Mouse (Mus musculus) spleen, adult 12 weeks (tissue): Measurements from ENCODE around the gene Rpl27a.

Experiments used
- DNase-seq: peaks from one replicate; pipeline ENCODE4 v3.0.0; 2022; ENCODE audit warnings: low spot score

Rpl27a gene

DNA sequence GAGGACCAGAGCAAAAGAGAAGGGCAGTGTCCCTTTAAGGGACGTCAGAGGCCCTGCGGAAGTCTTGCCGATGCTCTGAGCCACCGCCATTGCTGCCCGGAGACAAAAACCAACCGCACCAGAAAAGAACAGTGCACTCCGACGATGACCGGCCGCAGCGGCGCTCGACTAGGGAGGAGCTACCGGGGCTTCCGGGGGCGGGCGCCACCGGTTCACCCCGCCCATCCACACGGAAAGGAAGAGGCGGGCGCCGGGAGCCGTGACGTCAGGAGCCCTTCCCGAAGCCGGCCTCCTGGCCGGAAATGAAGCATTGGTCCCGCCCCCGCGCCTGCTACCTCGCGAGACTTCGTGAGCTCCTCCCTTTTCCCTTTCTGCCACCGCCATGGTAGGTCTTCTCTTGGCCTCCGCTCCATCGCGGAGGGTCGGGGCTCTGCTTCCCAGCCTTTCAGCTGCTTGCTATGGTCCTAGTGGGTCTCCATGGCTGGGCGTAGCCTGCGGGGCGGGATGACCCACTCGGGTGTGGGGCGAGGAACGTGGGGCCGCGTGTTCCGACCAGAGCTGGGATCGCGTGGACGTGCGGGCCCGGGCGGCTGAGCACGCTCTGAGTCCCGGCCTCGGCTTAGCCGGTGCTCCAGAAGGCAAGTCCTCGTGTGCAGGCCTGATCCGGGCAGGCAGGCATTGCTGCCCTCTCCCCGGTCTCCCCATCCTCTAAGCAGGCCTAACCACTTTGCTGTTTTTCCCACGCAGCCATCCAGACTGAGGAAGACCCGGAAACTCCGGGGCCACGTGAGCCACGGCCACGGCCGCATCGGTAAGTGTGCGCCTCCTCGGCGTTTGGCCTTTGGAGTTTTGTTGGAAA is at the start of gene Rpl27a:
Gene Rpl27a, plus strand, starts transcription at position 310 of the 859 bp plus-strand sequence.
- DNase-seq: peak; percentile 99

DNA sequence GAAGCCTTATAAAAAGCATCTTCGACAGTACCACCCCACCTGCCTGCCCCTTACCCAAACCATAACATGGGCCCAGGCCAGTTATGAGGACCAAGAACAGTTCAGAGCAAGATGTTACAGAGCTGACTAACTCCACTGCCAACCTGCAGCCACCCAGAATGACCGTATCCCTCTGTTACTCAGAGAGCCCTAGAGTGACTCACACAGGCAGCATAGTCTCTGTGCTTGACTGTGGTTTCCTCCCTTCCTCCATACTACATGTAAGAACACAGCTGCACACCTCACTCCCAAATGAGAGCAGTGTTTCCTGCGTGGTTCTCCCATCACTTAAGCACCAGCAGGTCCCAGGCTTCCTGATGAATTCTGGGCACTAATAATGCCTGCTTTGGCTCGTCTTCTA is 48.2 kb upstream of the Rpl27a start:
- DNase-seq: no peak

DNA sequence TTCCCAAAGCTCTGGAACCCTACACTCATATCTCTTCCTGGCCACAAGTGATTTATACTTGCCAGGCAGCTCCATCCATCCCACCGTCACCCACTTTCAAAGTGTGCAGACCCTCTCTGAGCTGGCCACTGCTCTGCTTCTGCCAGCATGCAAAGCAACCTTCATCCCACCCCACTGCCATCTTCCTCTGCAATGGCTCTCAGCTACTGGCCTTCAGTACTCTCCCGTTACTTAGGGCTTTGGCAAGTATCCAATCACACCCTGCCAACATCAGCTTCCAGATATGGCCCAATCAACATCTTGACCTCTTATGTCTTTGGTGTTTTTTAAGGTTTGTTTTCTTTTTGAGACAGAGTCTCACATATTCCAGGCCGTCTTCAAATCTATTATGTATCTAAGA is 41.0 kb upstream of the Rpl27a start:
- DNase-seq: no peak

DNA sequence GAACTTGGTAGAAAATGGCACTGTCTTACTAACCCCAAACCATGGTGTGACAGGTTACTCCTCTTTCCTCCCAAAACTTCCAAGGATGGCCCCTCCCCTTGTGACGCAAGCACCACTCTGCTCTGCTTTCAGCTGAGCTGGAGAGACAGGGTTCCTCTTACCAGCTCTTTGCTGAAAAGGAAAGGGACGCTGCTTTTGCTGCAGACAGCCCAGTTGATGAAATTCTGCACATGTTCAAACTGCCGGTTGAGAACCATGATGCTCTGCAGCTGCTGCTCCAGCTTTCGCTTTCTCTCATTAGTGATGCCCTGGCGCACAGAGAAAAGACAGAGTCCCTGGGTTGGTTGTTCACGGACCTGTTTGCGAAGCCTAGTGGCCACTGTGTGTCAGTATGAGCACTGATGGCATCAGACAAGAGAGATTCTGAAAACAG is 38.2 kb upstream of the Rpl27a start:
- DNase-seq: no peak

DNA sequence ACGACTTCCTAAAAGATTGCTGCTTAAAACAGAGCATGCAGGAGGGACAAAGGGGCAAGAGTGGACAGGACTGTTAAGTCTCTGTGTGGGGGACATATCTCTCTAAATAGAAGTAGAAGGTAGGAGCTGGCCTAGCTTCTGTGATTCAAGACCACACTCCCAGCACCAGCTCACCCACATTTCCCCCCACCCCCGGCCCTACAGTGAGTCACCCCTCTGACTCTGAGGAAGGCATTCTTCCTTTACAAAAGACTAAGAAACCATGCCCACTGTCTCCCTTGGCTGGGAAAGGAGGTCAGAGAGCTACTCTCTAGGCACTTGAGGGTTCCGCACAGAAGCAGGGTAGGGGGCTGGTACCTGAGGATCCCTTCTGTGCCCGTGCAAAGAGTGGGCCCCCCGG is 34.7 kb upstream of the Rpl27a start:
- DNase-seq: no peak

DNA sequence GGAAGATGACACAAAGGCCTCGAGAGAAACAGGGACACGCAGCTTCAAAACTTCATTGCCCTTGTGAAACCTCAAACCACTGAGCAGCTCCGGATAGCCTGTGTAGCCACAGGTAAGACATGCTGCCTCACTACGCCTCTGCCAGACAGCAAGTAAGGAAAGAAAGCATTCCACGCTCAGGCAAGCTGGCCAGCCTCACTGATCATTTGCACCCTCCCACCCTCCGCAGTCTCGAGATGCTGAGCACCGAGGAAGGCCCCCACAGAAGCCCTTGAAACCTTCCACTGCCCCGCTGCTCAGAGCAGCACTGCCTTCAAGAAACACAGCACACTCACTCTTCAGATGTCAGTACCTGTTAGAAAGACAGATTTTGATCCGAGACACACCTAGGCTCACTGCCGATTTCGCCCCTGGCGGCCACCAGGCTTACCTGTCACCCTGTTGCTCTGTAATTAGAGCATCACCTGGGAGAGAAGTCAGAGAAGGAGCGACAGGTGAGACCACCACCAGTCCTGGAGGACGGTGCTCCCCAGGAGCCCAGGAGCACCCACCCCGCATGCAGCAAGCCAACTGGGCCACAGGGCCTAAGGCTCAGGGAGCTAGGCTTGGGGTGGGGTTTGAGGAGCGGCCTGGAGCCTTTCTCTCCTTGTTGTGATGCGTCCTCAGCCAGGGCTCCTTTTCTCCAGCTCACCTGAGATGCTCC is 26.2 kb upstream of the Rpl27a start:
- DNase-seq: no peak

DNA sequence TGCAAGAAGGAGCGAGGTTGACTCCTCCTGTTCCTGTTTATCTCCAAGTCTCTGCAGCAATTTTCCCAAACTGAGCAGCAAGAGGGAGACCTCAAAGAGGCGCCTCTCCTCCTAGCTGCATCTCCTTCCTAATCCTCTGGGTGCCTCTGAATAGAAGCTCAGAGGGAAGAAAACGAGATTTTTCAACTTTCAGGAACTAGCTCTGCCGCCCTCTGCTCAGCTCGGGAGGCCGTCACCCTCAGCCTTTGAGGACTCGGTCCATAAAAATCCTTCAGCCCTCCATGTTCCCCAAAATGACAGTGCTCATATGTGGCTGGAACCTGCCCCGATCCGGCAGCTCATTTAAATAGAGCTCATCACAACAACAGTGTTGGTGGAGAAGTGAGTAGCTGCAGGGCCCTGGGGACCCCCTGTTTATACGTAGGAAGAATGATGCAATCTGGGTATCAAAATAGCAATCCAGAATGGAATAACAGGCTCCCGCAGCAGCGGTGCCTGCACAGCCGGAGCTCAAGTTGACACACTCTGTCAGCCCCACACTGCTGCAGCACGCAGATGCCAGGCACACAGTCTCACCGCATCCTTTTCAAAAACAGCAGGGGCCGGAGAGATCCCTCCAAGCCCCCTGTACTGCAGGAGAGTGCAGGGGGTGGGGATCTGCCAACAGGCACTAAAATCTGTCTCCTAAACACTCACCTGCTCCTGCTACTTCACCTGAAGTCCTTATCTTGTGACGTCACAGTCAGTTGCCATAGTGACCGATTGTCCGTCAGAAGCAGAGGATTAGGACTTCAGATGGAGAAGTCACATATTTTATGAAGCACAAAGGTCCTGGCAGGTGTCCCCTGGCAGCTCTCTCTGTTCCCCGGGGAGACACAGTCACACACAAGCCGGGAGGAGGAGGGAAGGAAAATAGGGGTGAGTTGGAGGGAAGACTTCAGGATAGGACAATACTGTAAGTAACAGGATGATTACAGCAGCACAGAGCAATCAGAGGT is 25.3 kb upstream of the Rpl27a start:
- DNase-seq: no peak

DNA sequence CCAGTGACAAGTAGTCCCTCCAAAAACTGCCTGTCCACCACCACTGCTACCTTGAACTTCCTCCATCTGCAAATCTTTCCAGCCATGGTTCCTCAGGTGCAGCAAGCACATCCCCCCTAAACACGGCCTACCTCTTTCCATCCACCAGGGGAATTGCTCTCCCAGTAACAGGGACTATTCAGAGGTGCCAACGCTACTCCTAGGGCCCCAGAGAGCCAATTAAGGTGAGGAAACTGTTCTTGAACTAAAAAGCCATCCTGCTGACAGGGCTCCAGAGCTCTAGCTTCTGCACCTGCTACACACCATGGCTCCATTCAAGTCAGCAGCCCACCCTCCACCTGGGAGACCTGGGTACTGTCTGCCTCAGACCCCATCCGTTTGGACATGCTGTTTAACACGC is 21.4 kb upstream of the Rpl27a start:
- DNase-seq: no peak

DNA sequence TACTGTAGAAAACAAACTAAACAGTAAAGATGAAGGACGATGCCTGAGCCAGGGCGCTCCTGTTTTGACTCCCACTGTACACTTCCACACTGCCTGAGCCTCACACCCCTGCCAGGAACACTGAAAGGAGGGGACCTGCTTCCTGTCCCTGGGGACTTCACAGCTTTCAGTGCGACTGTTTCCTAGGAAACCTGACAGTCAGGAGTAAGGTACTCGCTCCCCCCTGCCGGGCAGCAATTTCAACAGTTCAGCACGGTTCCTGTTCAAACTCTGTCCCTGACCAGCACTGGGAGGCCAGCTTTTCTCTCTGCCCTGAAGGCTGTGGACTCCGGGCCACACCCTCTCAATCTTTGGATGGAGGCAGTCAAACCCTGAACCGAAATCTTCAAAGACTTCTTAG is 11.8 kb upstream of the Rpl27a start:
- DNase-seq: no peak

DNA sequence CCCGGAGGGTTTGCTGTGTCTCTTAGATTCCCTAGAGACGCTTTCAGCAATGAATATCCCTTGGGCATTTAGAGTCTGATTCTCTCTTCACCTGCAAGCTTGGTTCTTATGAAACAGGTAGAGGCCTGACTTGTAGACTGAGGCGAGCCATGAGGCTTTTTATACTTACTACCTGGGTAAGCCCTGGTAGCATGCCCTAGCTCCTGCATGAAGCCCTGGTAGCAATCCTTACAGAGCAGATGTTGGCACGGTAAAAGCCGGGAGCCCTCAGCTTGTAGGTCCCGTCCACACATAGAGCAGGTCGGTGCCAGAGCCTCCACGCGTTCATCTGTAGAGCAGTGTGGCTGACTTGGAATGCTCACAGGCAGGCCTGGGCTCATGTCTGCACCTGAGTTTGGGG is 11.4 kb upstream of the Rpl27a start:
- DNase-seq: no peak

DNA sequence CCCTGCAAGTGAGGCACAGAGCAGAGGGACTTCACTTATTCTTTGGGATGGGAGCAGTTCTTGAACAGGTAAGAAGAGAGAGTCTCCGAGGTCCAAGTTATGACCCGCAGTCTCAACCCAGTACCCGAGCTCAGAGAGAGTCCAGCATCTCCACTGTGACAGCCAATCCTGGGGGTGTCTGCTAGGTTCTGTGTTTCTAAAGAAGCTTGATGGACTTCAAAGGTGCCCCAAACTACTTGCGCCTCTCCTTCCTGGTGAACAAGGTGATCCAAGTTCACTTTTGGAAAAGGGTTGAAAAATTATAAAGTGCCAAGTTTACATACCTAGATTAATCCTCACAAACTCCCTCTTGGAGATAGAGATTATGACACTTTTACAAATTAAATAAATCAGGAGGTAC is 10.9 kb upstream of the Rpl27a start, which contains the start of gene Trim66:
Gene Trim66, minus strand, starts transcription at position 101 of the 400 bp plus-strand sequence.
- no peak for DNase-seq

DNA sequence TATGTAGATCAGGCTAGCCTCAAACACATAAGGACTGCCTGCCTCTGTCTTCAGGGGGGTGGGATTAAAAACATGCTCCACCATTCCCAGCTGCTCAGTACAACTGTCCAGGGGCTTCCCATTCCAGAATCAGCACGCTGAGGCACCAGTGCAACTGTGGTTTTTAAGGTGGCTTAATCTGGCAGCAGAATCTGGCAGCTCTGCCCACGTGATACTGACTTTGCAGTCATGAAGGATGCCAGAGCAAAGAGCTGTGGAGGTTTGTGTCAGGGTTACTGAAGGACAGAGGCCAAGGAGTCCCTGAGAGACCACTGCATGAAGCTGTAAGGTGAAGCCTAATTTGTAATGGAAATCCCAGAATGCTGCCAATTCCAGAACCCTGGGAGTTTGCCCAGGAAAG is 8.1 kb upstream of the Rpl27a start:
- DNase-seq: no peak

DNA sequence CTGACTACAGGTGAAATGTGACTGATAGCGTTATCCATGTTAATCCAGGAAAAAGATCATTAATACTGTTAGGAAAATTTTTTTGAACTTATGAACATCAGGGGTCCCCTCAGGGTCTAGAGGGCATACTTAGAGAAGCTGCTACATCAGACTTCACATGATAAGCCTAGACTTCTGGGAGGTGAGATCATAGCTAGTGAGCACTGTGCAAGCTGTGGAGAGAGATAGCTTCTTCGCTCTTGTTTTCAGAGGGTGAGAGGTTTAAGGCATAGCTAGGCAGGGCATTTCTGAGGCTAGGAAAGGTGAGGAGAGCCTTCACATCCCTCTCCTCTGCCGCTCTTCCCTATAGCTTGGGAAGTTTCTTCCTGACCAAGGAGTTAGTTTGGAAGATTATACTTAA is 7.1 kb upstream of the Rpl27a start:
- no peak for DNase-seq

DNA sequence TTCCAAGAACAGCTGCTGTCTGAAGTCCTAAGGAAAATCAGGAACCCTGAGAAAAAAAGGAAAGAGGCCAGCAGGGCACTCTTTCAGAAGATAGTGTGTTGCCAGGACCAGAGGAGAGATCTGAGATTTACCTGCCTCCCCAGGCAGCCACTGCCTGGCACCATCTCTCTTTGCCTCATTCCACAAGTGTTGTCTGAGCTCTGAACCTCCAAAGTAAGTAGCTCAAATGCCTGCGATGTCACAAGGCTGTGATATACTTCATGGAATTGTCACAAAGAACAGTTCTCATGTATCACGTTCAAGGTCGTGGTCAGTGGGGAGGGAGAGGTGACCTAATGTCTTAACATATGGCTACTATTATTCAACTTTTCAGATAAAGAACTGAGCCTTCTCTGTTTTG is 2.4 kb upstream of the Rpl27a start:
- DNase-seq: no peak

DNA sequence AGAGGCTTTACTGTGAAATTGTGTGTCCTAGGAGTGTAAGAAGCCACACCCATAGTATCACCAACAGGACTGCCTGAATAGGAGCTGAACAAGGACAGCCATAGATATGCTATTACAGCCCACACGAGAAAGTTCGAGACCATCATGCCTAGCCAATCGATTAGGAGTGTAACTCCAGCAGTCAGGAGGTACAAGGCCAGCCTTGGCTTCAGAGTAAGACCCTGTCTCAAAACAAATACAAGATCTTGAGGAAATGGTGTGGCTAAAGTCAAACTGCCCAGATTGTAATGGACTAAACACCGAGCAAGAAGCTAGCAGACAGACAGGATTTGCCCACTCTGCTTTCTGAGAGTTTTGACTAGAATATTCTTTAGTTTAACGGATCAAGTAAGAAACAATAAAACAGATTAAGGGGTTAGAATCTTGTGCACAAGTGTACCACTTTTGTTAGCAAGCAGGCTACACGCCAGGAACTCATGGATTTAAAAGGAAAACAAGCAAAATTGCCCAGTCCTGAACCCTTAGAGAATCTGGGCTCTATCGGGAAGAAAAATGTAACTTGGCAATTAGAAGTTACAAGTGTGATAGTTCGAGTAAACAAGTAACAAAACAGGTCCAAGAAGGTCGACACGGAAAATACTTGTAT is 788 bp upstream of the Rpl27a start:
- peak; percentile 21 for DNase-seq

DNA sequence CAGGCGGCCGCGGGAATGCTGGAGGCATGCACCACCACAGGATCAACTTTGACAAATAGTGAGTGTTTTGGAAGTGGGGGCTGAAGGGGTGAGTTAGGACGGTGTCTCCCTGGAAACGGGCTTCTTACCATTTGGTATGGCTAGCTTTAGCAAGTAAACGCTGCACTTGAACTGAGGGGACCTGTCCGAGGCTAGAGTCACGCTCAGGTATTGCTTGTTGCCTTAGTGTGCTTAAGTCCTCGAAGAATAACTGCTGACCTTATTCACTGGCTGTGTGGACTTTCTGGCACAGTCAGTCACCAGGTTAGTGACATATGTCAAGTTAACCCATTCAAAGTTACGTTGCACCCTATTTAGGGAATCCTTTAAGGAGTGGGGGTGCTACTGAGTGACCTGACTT is 989 bp downstream of the Rpl27a start:
- DNase-seq: no peak

DNA sequence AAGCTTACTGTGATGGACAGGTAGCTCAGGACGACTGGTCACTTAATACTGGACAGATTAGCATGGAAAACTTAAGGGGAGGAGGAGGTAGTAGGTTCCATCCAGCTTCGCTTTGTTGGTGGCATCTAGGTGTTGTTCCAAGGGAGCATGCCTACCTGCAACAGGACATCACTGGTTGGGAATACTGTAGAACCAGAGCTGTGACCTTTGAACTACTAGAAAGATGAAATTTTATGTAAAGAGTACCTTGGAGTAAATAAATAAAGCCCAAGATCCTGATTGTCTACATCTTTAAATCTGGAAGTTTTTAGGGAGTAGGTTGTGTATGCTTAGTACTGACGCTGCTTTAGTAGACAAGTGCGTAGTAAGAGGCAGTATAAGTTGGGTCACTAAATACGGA is 3.1 kb downstream of the Rpl27a start:
- DNase-seq: no peak

DNA sequence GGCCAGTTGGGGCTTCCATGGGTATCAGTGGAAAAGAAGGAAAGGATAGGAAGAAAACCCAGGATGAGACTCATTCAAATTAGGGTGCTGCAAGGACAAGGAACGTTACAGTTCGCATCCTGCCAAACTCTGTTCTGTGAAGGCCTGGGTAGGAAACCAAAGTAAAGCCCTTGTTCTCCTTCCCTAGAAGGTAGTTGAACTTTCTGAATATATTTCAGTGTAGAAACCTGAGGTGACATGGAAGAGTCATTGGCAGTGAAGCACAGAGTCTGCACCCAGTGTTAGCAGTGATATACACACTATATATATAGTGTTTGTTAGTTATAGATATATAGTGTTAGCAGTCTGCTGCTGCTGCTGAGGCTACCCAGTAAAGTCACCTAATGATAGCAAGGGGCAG is 4.4 kb downstream of the Rpl27a start:
- no peak for DNase-seq

DNA sequence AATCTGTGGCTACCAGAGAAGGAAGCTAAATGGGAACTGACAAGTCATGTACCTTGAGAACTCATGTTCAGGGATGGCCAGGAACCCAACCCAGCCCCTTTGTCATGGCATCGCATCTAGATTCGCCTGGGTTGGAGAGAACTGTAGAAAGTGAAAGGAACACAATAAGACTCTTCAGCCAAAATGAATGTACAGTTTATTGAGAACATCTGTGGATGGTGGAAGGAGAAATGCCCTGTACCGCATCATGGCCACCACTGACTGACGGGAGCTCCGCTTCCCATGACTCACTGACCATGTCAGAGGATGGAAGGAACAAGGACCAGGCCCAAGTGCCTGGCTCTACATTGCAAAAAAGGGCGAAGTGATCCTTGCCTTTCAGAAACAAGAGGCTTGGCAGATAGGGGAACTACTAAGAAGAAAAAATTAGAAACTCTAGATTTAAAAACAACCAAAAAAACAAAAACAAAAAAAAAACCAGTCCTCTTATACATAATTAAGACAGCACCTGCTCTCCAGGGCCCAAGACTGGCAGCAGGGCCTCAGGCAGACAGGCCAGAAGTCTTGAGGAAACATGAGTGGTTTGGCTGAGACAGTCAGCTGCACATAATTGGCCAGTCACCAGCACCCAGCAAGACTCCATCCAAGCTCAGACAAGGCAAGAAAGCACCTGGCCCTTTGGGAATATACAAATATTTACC is 4.9 kb downstream of the Rpl27a start:
- no peak for DNase-seq

DNA sequence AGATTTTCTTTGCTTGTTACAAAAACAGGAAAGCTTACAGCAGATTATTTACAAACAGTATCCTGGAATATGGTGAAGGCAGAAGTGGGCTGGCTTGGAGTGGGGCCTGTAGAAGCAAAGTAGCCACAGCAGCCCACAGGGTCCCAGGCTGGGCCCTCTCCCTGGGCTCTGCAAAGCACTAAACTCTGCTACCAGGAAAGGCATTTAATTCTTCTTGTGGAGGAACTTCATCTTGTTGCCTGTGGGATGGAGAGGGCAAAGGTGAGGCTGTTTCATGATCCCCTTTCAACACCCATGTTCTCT is 5.4 kb downstream of the Rpl27a start:
- DNase-seq: no peak

DNA sequence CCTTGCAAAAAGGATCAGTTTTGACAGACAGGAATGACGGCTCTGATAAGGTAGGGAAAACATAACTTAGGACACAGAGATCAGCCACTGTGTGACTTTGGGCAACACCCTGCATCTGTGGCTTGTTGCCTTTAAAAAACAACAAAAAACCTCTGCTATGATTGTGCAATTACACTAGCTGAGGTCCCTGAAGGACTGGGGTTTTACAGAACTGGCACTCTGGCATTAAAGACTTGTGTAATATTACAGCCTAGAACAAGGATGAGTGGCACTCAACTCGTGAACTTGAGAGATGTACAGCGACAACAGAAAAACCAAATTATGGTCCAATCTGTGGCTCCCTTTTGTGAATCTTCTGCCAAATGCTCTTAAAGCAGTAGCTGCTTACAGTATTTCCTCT is 5.8 kb downstream of the Rpl27a start:
- DNase-seq: no peak
